Mouse (Mus musculus): ENCODE data around the gene Tmc8. TPM values are rescaled to one million over a fixed set of nuclear protein-coding genes. Genes with fewer than 3 reads are reported as not detected.
"Not testable (repeated sequence)": the region's sequence is repeated elsewhere in the genome, so short reads cannot be mapped to it uniquely, and the experiment has no call there.

Tmc8 gene
- total RNA-seq, 1 experiment from 2014 or later: 1.6 TPM

DNA sequence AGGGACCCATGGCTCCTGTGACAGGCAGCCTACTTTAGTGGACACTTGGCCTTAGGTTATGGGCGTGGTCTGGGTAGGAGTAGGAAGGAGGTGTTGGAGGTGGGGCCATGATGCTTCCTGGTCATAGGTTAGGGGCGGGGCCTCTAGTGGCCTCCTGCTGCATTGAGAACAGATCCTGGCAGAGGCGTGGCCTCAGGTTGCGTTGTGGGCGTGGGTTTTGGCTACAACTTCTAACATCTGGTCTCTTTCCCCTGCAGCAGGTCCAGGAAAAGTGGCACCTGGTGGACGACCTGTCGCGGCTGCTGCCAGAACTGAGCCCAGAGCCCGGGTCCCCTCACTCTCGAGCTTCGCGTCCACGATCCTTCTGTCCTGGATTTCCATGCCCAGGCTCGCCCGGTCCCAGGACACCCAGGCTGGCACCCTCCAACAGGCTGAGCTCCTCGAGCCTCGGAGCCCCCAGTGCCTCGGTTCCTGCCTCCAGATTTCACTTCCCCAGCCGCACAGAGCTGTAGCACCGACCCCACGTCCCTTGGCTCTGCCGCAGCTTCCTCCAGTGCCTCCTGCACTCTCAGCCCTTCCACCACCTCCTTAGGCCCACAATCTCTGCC lies 10.5 kb downstream of the Tmc8 start:
- ATAC-seq (replicated peaks; ENCODE audit: low read depth, poor library complexity, severe bottlenecking): peak; percentile 76

DNA sequence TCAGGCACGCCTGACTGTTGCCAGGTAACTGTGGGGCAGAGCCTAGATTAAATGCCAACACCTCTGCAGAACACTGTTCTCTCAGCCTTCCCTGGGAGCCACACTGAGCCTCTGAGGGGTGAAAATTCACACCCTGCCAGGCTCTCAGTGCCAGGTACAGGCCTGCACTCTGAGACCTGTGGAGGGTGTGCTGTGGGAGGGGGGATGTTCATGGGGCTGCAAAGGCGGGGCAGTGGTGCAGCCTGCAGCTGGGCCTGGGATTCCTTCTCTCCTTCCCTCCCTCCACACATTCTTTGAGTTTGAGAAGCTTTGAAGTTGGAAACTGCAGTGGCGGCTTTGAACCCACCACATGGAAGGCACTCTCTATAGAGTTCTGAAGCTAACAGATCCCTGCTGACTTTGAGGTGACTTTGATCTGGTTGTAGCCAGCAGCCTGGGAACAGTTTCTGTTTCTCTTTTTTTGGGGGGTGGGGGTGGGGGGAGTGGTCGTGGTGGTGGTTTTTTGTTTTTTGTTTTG lies 12.2 kb downstream of the Tmc8 start:
- ATAC-seq (replicated peaks; ENCODE audit: low read depth, poor library complexity, severe bottlenecking): no peak

DNA sequence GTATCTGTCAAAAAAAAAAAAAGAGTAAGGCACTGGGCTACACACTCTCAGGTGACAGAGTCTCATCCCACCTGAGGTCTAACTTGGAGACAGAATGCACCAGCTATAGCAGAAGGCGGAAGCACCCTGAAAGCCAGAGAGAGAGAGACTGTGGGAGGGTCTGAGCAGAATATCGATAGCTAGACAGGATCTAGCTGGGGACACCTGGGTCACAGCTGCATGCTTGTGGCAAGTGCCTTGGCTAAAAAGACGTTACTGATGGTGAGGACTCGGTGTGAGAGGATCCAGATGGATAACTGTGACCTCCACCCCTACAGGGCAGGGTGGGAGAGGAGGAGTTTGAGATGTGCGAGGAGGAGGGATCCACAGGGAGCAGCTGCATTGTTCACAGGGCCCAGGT lies 15.1 kb downstream of the Tmc8 start:
- no peak for ATAC-seq (replicated peaks; ENCODE audit: low read depth, poor library complexity, severe bottlenecking)

DNA sequence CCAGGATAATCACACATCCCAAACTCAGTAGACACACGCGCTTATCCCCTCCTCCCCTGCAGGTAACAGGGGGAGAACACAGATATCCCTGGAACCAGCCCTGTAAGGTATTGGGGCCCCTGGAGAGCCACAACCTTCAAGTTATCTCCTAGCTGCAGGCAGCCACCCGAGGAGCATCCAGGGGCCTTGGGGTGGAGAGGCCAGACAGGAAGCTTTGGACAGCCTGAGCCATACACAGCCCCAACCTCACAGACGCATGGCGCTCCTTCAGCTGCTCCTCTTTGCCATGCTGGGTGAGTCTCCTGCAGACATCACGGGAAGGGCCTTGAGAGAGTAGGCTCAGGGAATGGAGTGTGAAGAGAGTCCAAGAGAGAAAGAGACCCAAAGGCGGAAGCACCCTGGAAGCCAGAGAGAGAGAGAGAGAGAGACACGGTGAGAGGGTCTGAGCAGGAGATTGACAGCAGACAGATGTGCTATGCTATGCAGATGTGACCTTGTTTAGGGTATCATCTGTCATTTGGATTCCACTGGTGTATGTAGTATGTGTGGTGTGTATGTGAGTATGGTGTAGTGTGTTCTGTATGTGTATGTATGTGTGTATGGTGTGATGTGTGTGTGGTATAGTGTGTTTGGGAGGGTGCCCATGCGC lies 15.8 kb downstream of the Tmc8 start, which contains the start of gene 6030468B19Rik:
TSS of gene 6030468B19Rik (plus strand) at position 150 of the 649 bp plus-strand sequence.
- peak; percentile 30; the same call in 1 of the 2 replicates for ATAC-seq (replicated peaks; ENCODE audit: low read depth, poor library complexity, severe bottlenecking)

DNA sequence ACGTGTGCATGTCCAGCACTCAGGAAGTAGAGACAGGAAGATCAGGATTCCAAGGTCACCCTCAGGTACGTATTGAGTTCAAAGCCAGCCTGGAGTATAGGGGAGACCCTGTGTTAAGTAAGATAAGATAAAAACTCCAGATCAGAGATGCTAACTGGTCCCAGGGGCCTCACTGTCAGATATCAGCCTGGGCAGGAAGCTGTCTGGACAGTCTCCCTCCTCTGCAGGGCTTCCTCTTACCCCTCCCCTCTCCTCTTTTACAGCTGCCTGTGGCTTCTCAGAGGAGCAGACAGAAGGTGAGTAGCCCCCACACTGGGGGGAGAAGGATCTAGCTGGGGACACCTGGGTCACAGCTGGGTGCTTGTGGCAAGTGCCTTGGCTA lies 16.3 kb downstream of the Tmc8 start:
- peak; percentile 48 for ATAC-seq (replicated peaks; ENCODE audit: low read depth, poor library complexity, severe bottlenecking)

DNA sequence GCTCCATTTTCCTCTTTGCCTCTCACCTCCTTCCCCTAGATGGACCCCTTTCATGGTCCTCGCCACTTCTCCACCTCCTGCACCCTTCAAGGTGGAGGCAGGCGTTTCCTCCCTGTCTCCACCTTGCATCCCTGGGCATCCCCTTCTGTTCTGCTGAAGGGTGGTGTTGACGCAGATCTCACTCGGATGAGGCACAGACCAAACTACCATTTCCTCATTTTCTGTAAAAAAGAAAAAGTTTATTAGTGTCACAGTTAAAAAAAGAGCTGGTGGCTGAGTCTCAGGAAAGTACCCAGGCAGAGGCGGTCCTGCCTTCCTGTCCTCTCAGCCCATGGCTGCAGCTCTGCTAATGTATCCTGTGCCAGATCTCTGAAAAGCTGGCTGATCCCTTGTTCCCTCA lies 17.3 kb downstream of the Tmc8 start:
- ATAC-seq (replicated peaks; ENCODE audit: low read depth, poor library complexity, severe bottlenecking): peak; percentile 13

DNA sequence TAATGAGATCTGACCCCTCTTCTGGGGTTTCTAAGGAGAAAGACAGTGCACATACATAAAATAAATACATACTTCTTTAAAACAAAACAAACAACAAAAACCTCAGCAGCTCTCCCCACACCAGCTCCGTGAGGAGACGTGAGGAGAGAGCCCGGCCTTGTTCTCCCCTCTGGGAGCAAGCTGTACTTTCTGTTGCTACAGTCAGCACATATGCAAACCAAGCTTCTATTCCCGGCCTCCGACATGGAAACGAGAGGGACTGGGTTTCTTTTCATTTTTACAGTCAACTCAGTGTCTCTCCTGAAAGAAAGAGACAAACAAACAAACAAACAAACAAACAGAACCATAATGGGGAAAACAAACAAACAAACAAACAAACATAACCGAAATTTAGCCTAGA lies 18.2 kb downstream of the Tmc8 start:
- no peak for ATAC-seq (replicated peaks; ENCODE audit: low read depth, poor library complexity, severe bottlenecking)

DNA sequence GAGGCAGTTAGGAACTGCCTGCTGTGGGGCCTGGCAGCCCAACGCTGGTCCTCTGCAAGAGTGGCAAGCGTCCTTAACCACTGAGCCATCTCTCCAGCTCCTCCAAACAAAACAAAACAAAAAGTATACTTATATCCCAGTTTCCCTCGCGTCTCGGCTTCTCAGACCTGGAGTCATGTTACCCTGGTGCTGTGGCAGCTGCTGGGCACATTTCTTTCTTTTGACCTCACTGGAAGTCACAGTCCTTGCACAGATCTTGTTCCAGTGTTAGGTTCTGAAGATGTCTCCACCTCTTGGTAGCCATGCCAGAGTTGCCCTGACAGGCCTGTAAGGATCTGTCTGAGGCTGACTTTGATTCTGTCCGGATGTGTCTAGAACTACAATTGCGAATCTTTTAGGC lies 19.8 kb downstream of the Tmc8 start:
- no peak for ATAC-seq (replicated peaks; ENCODE audit: low read depth, poor library complexity, severe bottlenecking)

DNA sequence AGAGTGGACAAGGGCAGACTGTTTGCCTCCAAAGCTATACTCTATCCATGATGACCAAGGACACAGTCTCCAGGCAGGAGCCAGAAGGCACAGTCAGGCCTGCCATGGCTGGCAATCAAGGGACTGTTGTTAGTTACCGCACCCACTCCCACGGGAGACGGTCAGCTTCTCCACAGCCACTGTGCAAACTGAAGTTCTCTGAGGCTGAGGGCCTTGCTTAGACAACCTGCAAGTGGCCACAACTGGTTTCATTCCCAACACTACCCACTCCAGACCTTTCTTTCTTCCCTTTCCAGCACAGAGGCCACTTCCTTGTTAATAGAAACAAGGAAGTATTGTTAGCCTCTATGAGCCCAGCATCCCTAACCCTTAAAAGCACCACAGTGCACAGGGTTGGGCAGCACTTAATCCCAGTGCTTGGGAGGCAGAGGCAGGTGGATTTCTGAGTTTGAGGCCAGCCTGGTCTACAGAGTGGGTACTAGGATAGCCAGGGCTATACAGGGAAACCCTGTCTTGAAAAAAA lies 21.4 kb downstream of the Tmc8 start:
- ATAC-seq (replicated peaks; ENCODE audit: low read depth, poor library complexity, severe bottlenecking): no peak

DNA sequence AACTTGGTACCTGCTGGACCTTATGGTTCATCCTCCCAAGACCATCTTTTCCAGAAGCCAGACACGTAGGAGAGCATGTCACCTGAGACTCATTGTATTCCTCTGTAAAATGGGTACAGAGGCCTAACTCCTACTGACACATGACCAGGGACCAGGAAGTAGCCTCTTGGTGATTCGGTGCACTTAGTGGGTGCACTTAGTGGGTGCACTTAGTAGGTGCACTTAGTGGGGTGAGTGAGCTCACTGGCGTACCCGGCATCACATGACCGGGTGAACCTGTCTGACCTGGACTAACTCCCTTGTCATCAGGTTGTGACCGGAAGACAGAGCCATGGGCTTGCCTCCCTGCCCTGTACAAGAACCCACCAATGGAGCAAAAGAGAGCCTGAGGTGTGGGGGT lies 24.9 kb downstream of the Tmc8 start:
- no peak for ATAC-seq (replicated peaks; ENCODE audit: low read depth, poor library complexity, severe bottlenecking)

DNA sequence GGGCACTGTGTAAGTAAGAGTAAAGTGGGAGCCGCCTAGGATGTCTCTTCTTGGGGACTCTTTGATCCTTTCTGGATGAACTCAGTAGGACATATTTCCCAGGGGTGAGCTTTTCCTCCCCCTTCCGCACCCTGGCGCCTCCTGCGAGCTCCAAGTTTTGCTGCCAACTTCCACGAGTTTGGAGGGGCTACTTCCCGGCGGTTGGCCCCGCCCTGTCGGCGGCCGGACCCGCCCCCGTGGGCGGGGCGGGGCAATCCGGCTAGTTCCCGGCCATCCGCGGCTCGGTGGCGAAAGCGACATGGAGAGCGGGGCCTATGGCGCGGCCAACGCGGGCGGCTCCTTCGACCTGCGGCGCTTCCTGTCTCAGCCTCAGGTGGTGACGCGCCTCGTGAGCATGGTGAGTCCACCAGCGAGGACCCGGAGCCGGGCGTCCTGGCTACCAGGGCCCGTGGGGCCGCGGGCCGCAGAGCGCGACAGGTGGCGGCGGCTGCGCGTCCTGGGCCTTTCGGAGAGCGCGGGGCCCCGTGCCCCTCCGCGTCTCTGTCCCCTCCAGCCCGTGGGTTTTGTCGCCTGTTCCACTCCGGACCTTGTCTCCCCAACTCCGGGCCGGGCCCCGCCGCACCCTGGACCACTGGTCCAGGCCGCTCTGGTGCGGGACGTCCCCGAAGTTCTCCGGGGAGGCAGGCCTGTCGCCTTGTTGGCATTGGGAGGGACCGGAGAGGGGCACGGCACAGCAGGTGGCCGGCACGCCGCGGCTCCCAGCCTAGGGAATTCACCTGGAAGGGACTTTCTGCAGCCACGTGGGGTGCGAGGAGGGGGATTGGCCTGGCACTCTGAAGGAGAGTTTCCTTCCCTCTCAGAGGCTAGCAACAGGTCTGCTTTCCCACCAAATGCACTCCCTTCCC lies 27.8 kb downstream of the Tmc8 start, which contains the start of the genes Gm20708 and Syngr2:
TSS of gene Gm20708 (plus strand) at position 262 of the 905 bp plus-strand sequence.
TSS of gene Syngr2 (plus strand) at position 262 of the 905 bp plus-strand sequence.
- peak; percentile 27 for ATAC-seq (replicated peaks; ENCODE audit: low read depth, poor library complexity, severe bottlenecking)

DNA sequence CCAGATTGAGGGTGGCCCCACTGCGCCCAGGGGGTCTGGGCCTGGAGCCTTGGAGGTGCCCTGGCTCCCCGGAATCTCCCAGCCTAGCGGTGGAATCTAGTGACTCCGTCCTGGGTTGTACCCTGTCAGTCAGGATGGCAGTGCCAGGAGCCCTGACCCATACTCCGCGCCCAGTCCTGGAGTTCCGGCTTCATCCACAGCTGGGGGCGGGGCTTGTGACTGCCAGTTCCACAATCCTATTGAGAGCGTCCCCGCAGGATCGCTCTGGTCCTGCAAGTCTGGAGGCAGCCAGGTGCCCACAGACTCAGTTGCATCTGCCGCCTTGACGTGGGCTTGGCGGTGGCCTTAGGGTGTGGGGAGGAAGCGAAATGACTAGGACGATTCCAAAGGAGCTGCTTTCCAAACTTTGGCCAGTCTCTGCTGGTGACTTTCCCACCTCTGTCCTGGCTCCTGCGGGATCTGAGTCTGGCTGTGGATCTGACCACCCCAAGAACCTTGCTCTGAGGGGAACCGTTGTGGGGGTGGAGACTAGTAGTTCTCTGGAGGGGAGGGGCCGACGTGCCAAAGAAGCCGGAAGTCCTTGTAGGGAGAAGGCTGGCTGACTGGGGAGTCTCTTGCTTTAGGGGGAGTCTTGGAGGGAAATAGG lies 28.6 kb downstream of the Tmc8 start:
- ATAC-seq (replicated peaks; ENCODE audit: low read depth, poor library complexity, severe bottlenecking): peak; percentile 75

DNA sequence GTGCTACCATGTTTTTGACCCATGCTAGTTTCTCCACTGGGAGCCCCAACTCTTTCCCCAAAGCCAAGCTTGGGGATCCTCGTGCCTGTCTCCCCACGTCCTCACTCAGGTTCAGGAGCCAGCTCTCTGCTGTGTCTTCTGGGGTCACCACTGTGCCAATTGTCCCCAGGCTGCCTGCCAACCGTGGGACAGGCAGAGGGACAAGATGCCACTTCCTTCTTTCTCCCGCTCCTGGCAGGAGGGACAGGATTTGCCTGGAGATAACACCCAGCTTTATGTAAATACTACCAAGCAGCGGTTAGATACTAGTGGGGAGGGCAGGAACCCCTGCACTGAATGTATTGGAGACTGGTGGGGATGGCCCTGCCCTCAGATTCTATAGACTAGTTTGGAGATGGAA lies 32.0 kb downstream of the Tmc8 start:
- ATAC-seq (replicated peaks; ENCODE audit: low read depth, poor library complexity, severe bottlenecking): no peak

DNA sequence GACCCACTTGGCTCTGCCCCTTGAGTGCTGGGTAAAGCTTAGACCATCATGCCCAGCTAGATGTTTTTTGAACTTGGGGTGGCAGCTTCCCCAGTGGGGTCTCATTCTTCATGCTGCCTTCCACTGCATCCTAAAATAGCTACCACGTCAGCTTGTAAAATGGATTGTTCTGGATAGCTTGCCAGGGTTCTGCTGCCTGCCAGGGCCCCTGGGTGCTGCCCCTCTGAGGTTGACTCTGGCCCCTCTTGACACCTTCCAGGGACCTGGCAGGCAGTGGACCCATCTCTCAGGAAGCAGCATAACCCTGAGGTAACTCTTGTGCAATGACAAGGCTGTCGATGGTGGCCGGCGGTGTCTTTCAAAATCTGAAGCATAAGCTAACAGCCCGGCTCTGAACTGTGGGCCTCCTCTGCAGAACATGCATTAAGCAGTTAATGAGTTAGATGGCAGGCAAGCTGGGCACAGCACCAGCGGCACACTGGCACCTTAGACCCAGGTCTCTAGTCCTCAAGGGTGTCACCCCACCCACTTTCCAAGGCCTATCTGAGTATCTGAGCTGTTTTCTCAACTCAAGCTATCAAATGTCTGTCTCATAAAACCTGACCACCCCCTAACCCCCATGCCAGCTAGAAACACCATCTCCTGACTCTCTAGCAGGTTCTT lies 33.0 kb downstream of the Tmc8 start:
- no peak for ATAC-seq (replicated peaks; ENCODE audit: low read depth, poor library complexity, severe bottlenecking)

DNA sequence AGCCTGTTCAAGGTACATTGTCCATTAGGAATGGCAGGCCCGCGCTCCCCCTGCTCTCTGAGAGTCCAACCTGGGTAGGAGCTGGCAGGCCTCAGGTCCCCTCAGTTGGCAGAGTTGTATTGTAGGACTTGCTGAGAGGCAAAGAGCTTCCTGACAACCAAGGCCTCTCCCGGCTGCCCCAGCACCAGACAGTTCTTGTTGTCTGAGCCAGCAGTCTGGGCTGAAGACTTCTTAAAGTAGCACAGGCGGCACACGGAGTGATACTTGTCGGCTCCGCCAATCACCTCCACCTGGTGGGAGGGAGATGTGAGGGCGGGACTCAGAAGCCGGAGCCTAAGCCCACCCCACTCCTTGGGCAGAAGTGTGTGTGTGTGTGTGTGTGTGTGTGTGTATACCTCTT lies 34.0 kb downstream of the Tmc8 start:
- not testable (repeated sequence) for ATAC-seq (replicated peaks; ENCODE audit: low read depth, poor library complexity, severe bottlenecking)

DNA sequence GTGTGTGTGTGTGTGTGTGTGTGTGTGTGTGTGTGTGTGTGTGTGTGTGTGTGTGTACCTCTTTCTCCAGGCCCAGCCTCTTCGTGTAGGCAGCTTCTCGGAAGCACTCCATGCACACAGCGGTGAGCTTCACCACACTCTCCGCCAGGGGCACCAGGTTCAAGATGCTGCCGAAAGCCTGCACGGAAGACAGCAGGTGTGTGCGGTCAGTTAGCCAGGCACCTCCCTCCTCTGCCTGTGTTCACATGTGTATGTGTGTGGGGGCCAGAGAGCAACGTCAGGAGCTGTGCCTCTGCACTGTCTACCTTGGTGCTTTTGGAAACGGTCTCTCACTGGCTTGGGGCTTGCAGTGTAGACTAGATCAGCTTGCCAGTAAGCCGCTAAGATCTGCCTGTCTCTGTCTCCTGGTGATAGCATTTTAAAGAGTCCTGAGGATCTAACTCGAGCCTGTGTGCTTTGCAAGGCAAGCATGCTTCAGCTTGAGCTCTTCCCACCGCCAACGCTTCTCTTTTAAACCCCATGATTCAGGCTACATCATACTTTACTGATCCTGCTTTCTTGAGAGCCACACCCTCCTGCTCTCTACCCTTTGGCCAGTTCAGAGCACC lies 34.6 kb downstream of the Tmc8 start:
- no peak for ATAC-seq (replicated peaks; ENCODE audit: low read depth, poor library complexity, severe bottlenecking)

DNA sequence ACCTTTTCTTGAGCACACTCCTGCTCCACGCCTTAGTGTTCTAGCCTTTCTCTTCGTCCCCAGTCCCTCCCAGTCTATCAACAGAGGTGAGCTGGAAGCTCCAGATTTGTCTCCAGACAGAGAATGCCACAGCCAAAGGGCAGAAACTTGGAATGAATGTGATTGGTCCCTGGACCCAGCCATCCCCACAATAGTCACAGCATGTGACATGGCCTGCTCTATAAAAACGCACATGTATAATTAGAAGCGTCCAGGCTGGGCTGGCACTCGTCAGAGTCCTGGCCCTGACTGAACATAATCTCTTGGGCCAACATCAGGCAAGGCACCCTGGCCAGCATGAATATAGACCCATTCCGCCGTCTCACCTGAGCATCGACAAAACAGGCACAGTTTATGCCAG lies 37.2 kb downstream of the Tmc8 start:
- ATAC-seq (replicated peaks; ENCODE audit: low read depth, poor library complexity, severe bottlenecking): no peak

DNA sequence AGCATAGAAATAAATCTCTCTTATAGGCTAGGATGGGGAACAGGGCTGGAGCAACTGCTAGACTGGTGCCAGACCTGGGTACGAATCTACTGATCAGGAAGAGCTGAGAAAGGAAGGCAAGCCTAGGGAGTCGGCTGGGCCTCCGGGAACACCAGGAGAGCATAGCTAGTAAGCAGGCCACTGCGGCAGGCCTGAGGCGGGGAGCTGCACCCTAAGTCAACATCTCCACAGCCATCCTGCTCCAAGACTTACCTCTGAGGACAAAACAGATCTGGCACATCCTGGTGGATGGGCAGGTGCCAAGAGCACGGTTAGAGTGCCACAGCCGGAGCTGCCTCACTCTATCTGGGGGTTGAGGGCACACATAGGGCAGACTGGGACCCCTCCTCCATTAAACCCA lies 38.3 kb downstream of the Tmc8 start:
- ATAC-seq (replicated peaks; ENCODE audit: low read depth, poor library complexity, severe bottlenecking): no peak

DNA sequence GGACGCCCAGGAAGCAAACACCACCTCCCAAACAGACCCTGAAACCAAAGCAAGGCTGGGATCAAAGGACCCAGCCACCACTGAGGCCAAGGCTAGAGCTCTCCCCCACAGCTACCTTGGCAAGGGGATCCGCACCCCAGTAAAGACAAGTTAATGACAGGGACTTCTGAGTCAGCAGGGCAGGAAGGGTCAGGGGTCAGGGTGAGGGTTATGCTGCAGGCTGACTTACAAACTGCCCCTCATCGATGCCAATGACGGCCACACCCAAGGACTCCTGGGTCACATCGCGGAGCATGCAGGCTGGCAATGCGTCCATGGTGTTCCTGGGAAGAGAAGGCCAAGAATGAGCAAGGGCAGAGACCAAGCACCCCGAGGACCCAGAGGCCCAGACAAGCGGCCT lies 40.0 kb downstream of the Tmc8 start:
- ATAC-seq (replicated peaks; ENCODE audit: low read depth, poor library complexity, severe bottlenecking): no peak

Measured in common myeloid progenitor, adult 5-6 weeks (primary cell).